Comparison of ENCODE assay signal across 8 mouse cellular contexts in the genomic region with DNA sequence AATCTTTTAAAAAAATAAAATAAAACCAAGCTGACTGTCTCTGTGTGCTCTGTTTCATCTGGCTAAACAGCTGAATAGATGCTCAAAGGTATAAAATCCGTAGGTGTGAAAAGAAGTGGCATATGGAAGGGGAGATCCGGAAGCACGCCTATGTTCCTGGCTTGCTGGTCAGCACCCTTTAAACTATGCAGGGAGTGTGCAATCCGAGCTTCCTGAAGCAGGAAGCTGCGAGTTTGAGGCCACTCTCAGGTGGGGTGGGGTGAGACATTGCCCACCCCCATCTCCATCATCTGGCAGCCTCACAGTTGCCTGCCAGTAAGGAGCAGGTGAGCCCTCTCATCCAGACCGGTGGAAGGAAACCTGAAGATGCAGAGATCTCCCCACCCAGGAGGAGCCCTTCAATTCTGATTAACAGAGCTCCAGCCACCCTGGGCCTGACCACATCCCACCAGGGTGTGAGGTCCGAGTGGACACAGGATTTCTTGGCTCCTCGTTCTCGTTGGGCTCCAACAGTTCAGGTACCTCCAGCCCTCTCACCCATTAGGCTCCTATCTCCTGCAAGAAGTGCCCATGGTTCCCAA. TPM values are rescaled to one million over a fixed set of nuclear protein-coding genes. Genes with fewer than 3 reads are reported as not detected.
DNase-seq lines count a peak whose midpoint lies in the region; ATAC-seq and TF ChIP-seq lines count a peak whose summit lies in the region.

Gene Troap, plus strand, starts transcription at position 557 of the 581 bp plus-strand sequence.

- TF ChIP-seq CTCF in lung, embryonic 14.5 days (IDR thresholded peaks at IDR 0.05; ENCODE audit: low read depth): no peak
- no peak for TF ChIP-seq CTCF in intestine, postnatal 0 days (IDR thresholded peaks at IDR 0.05; ENCODE audit: low read depth)

- peaks cover 27% of the 10 kb centered on the region for H3K36me3 ChIP-seq in lung, embryonic 14.5 days (ENCODE audit: insufficient read depth)
- peaks cover 23% of the 10 kb centered on the region for H3K36me3 ChIP-seq in embryonic facial prominence, embryonic 13.5 days
- peaks cover 17% of the 10 kb centered on the region; the same call in 1 of the 2 replicates for H3K36me3 ChIP-seq in intestine, postnatal 0 days (ENCODE audit: control insufficient read depth, insufficient read depth)
- no peaks in the 10 kb centered on the region for H3K36me3 ChIP-seq in neural tube, embryonic 13.5 days

- no peaks in the 10 kb centered on the region for H3K9me3 ChIP-seq in lung, embryonic 14.5 days (ENCODE audit: low read depth, low read length)
- no peaks in the 10 kb centered on the region for H3K9me3 ChIP-seq in embryonic facial prominence, embryonic 13.5 days
- H3K9me3 ChIP-seq in intestine, postnatal 0 days (ENCODE audit: control insufficient read depth): no peaks in the 10 kb centered on the region
- H3K9me3 ChIP-seq in neural tube, embryonic 13.5 days: no peaks in the 10 kb centered on the region

- no peak for ATAC-seq in lung, embryonic 14.5 days (ENCODE audit: insufficient read depth)
- ATAC-seq in embryonic facial prominence, embryonic 13.5 days (ENCODE audit: insufficient number of reproducible peaks, insufficient read depth, low FRiP score, low TSS enrichment, low read depth): 0 out of 2 replicates have a peak, but pooled peaks have one; percentile 2
- ATAC-seq in intestine, postnatal 0 days: peak; percentile 28
- ATAC-seq in neural tube, embryonic 13.5 days (ENCODE audit: low read depth): peak; percentile 65; the same call in 1 of the 2 replicates

- H3K4me2 ChIP-seq in lung, embryonic 14.5 days: peak within 1 kb of the TSS; percentile 87
- H3K4me2 ChIP-seq in embryonic facial prominence, embryonic 13.5 days: peak within 1 kb of the TSS; percentile 93
- peak within 1 kb of the TSS; percentile 86 for H3K4me2 ChIP-seq in intestine, postnatal 0 days (replicated peaks; ENCODE audit: low read depth)
- peak within 1 kb of the TSS; percentile 88 for H3K4me2 ChIP-seq in neural tube, embryonic 13.5 days

- 17% methylated on average over 9 of the region's 9 CpGs for WGBS in lung, embryonic 14.5 days
- 24% methylated on average over 9 of the region's 9 CpGs for WGBS in embryonic facial prominence, embryonic 13.5 days
- 21% methylated on average over 9 of the region's 9 CpGs for WGBS in intestine, postnatal 0 days
- WGBS in neural tube, embryonic 13.5 days: 21% methylated on average over 9 of the region's 9 CpGs

- H3K9ac ChIP-seq in lung, embryonic 14.5 days: peak within 1 kb of the TSS; percentile 77
- peak within 1 kb of the TSS; percentile 84 for H3K9ac ChIP-seq in embryonic facial prominence, embryonic 13.5 days
- peak within 1 kb of the TSS; percentile 57 for H3K9ac ChIP-seq in intestine, postnatal 0 days (ENCODE audit: low read depth, low read length)
- H3K9ac ChIP-seq in neural tube, embryonic 13.5 days: peak within 1 kb of the TSS; percentile 89

- peaks cover 6% of the 10 kb centered on the region for H3K4me1 ChIP-seq in lung, embryonic 14.5 days (ENCODE audit: insufficient read depth)
- peaks cover 37% of the 10 kb centered on the region for H3K4me1 ChIP-seq in embryonic facial prominence, embryonic 13.5 days
- H3K4me1 ChIP-seq in intestine, postnatal 0 days (replicated peaks; ENCODE audit: control insufficient read depth, insufficient read depth, low read length): peaks cover 5% of the 10 kb centered on the region
- H3K4me1 ChIP-seq in neural tube, embryonic 13.5 days (replicated peaks): peaks cover 18% of the 10 kb centered on the region

- DNase-seq in lung, embryonic 14.5 days: no peak
- no peak for DNase-seq in lung, postnatal 10 days
- no peak for DNase-seq in urinary bladder, adult 2 months (ENCODE audit: low spot score)
- DNase-seq in layer of hippocampus, adult 18-20 months (ENCODE audit: low spot score in 2 of 2): no peak
- DNase-seq in adrenal gland, postnatal 14 days: no peak

- H3K27me3 ChIP-seq in lung, embryonic 14.5 days (ENCODE audit: insufficient read depth, low read length): no peaks in the 10 kb centered on the region
- peaks cover 4% of the 10 kb centered on the region for H3K27me3 ChIP-seq in embryonic facial prominence, embryonic 13.5 days
- no peaks in the 10 kb centered on the region for H3K27me3 ChIP-seq in intestine, postnatal 0 days (replicated peaks; ENCODE audit: control insufficient read depth, insufficient read depth, low read length)
- peaks cover 4% of the 10 kb centered on the region; the same call in 1 of the 2 replicates for H3K27me3 ChIP-seq in neural tube, embryonic 13.5 days

- H3K27ac ChIP-seq in lung, embryonic 14.5 days (ENCODE audit: low read depth): peak within 1 kb of the TSS; percentile 97
- peak within 1 kb of the TSS; percentile 94 for H3K27ac ChIP-seq in embryonic facial prominence, embryonic 13.5 days
- H3K27ac ChIP-seq in intestine, postnatal 0 days (ENCODE audit: low read depth, low read length): peak within 1 kb of the TSS; percentile 60
- H3K27ac ChIP-seq in neural tube, embryonic 13.5 days (replicated peaks): peak within 1 kb of the TSS; percentile 98

- peak within 1 kb of the TSS; percentile 53 for H3K4me3 ChIP-seq in lung, embryonic 14.5 days (ENCODE audit: low read depth, low read length)
- H3K4me3 ChIP-seq in embryonic facial prominence, embryonic 13.5 days: peak within 1 kb of the TSS; percentile 69
- peak within 1 kb of the TSS; percentile 62 for H3K4me3 ChIP-seq in intestine, postnatal 0 days (ENCODE audit: low read depth, low read length)
- peak within 1 kb of the TSS; percentile 51 for H3K4me3 ChIP-seq in neural tube, embryonic 13.5 days

RNA-seq across cellular contexts. Expression of gene Troap, which starts in this region (rescaled TPM):
- polyA plus RNA-seq in lung, embryonic 14.5 days (2014; fragmentation: Nextera tagmentation; extraction: Ambion mirVana): 33.4 and 35.1 TPM in 2 replicates
- polyA plus RNA-seq in embryonic facial prominence, embryonic 13.5 days (2015; fragmentation: Nextera tagmentation; extraction: Ambion mirVana): 30.9 and 41.1 TPM in 2 replicates
- 4.8 TPM in 2 replicates for polyA plus RNA-seq in intestine, postnatal 0 days (2015; fragmentation: Nextera tagmentation; extraction: Ambion mirVana)
- 6.3 and 6.9 TPM in 2 replicates for polyA plus RNA-seq in neural tube, embryonic 13.5 days (2015; fragmentation: Nextera tagmentation; extraction: Ambion mirVana)
- polyA plus RNA-seq in urinary bladder, adult 2 months (2012; rRNA removed): 0.78 and 1.5 TPM in 2 replicates
- total RNA-seq in layer of hippocampus, adult 18-20 months (2021): under 1 TPM in 1 of 2 experiments, not detected in 1; 0.72 TPM
- 6.3 and 6.9 TPM in 2 replicates for total RNA-seq in adrenal gland, postnatal 14 days (2021)
